Mouse (Mus musculus): ENCODE results near the gene 4931406P16Rik.
"Not testable (repeated sequence)": the region's sequence is repeated elsewhere in the genome, so short reads cannot be mapped to it uniquely, and the experiment has no call there.

4931406P16Rik gene

GRCm38 (mm10) chr7:34228641-34229040 lies 84.7 kb downstream of the 4931406P16Rik start:
- in situ Hi-C loops (cut with MboI; ENCODE audit: low pct_unique_long_range_greater_than_20kb in 1 of 2, low sequenced_read_pairs in 2 of 2, unreplicated experiment in 1 of 2), result loop anchor here in 1 of 2 experiments (5.0 kb wide), 1 partner anchor 71 kb away; no protein-coding TSS in a partner anchor

DNA sequence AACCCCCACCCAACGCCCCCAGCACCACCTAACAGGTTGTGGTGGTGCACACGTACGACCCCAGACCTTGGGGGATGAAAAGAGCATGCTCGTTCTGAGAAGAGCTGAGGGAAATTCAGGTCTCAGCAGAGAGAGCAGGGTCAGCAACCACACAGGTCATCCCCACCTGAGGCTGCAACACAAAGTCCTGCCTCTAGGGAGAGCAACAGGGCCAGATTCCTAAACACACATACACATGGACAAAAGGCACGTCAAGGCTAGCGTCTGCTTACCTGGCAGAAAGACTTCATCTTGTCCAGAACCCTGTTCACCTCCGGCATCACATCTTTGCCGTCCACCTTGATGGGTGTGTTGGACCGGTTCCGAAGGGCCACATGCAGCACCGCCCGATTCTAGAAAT lies 86.5 kb downstream of the 4931406P16Rik start:
- in situ Hi-C loops (cut with MboI; ENCODE audit: low pct_unique_long_range_greater_than_20kb in 1 of 2, low sequenced_read_pairs in 2 of 2, unreplicated experiment in 1 of 2), result loop anchor here in 1 of 2 experiments (5.0 kb wide), 1 partner anchor 70 kb away; no protein-coding TSS in a partner anchor

GRCm38 (mm10) chr7:34226086-34226485 lies 87.3 kb downstream of the 4931406P16Rik start:
- in situ Hi-C loops (cut with MboI; ENCODE audit: low pct_unique_long_range_greater_than_20kb in 1 of 2, low sequenced_read_pairs in 2 of 2, unreplicated experiment in 1 of 2), result loop anchor here in 1 of 2 experiments (5.0 kb wide), 1 partner anchor 69 kb away; no protein-coding TSS in a partner anchor

- in situ Hi-C loops (cut with MboI; ENCODE audit: low pct_unique_long_range_greater_than_20kb in 1 of 2, low sequenced_read_pairs in 2 of 2, unreplicated experiment in 1 of 2), result no loop called here
Observed at GRCm38 (mm10) chr7:34224308-34224707, 89.0 kb downstream of the 4931406P16Rik start.

- in situ Hi-C loops (cut with MboI; ENCODE audit: low pct_unique_long_range_greater_than_20kb in 1 of 2, low sequenced_read_pairs in 2 of 2, unreplicated experiment in 1 of 2), result no loop called here
Observed at GRCm38 (mm10) chr7:34222340-34222739, 91.0 kb downstream of the 4931406P16Rik start.

DNA sequence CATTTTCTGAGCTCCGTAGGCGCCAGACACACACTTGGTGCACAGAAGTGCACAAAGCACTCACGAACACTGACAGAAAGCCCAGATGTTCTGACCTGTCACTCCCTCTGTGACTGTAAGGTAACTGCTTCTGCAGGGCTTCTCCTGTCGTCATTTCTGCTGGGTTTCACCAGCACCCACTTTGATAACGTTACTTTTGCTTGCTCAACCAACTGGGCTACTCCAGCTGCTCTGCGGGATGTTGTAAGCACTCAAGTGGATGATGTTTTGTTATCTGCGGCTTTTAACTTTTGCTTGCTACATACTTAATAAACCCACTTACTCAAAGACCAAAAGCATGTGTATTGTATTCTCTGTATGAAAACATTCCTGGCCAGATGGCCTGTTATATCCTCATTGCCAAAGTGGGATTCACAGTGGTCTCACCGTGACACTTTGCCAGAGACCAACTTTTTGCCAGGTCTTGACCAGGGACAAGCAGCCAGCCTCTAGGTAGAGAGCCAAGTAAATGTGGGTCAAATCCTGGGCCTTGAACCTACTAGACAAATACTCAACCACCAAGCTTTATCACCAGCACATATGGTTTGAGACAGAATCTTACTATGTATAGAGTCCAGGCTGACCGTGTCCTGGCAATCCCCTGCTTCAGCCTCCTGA lies 91.6 kb downstream of the 4931406P16Rik start:
- in situ Hi-C loops (cut with MboI; ENCODE audit: low pct_unique_long_range_greater_than_20kb in 1 of 2, low sequenced_read_pairs in 2 of 2, unreplicated experiment in 1 of 2), result no loop called here

- in situ Hi-C loops (cut with MboI; ENCODE audit: low pct_unique_long_range_greater_than_20kb in 1 of 2, low sequenced_read_pairs in 2 of 2, unreplicated experiment in 1 of 2), result no loop called here
Observed at GRCm38 (mm10) chr7:34218496-34218895, 94.9 kb downstream of the 4931406P16Rik start.

GRCm38 (mm10) chr7:34216474-34216873 lies 96.9 kb downstream of the 4931406P16Rik start:
- in situ Hi-C loops (cut with MboI; ENCODE audit: low pct_unique_long_range_greater_than_20kb in 1 of 2, low sequenced_read_pairs in 2 of 2, unreplicated experiment in 1 of 2), result no loop called here

GRCm38 (mm10) chr7:34215481-34215880 lies 97.9 kb downstream of the 4931406P16Rik start:
- in situ Hi-C loops (cut with MboI; ENCODE audit: low pct_unique_long_range_greater_than_20kb in 1 of 2, low sequenced_read_pairs in 2 of 2, unreplicated experiment in 1 of 2), result no loop called here

- in situ Hi-C loops (cut with MboI; ENCODE audit: low pct_unique_long_range_greater_than_20kb in 1 of 2, low sequenced_read_pairs in 2 of 2, unreplicated experiment in 1 of 2), result loop anchor here in 1 of 2 experiments (5.0 kb wide), 1 partner anchor 57 kb away; no protein-coding TSS in a partner anchor
Observed at GRCm38 (mm10) chr7:34214644-34215043, 98.7 kb downstream of the 4931406P16Rik start.

DNA sequence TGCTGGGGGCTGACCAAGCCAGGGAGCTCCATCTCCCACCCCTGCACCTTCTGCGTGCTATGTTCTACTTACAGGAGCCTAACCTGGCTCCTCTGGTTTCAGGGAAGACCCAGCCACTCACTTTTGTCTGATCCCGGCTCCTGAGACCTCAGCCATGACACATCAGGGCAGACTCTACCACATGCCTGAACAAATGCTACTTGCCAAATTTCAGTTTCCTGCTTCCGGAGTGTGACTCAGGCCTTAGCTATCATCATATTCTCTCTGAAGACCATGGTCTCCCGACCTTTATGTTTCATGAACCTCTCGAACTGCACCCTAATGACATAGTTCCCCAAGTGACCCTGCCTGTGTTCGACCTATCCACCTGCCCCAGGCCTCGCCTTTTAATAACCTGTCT lies 100.1 kb downstream of the 4931406P16Rik start:
- in situ Hi-C loops (cut with MboI; ENCODE audit: low pct_unique_long_range_greater_than_20kb in 1 of 2, low sequenced_read_pairs in 2 of 2, unreplicated experiment in 1 of 2), result loop anchor here in 1 of 2 experiments (5.0 kb wide), 1 partner anchor 56 kb away; no protein-coding TSS in a partner anchor

DNA sequence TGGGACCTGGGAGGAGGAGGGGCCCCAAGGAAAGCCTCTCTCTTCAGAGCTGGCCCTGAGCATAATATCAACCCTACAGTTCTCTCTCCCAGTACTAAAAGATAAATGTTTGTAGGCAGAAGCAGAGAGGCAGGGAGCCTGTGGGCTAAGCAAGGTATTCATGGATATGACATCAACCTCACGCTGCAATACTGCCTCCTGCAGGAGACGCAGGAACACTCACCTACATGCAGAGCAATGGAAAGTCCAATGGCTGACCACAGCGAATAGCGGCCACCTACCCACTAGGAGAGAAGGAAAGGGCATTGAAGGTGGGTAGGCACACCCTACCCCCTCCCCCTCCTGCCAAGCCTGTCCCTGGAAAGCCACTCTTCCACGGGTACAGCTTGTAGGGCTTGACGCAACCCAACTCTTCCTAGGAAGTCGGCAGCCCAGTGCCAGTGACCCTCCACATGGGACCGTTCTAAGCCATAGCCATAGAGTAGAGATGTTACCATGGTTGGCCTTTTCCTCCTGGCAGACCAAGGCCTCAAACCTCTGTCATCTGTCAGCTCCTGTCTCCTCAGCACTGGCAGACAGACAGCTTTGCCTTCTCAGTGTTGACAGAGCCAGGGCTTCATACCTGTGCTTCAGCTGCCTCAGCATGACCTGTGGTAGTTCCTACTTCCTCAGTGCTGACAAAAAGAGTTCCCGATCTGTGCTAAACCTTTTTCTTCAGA lies 105.2 kb downstream of the 4931406P16Rik start:
- in situ Hi-C loops (cut with MboI; ENCODE audit: low pct_unique_long_range_greater_than_20kb in 1 of 2, low sequenced_read_pairs in 2 of 2, unreplicated experiment in 1 of 2), result no loop called here

DNA sequence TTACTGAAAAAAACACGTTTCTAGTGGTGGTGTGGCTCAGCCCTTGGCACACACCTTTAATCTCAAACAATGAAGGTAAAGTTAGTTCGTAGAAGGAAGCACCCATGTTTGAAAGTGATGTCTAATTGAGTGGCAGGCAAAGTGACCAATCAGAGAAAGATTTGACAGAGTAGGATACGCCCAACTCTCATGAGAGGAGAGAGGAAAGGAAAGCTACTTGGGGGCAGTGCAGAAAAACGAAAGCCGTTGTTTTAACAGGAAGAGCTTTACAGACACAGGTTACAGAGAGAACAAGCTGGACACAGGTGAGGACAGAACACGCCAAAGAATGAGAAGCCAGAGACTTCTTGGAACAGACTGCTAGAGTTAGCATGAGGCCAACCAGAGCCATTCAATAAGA lies 107.0 kb downstream of the 4931406P16Rik start:
- in situ Hi-C loops (cut with MboI; ENCODE audit: low pct_unique_long_range_greater_than_20kb in 1 of 2, low sequenced_read_pairs in 2 of 2, unreplicated experiment in 1 of 2), result no loop called here

DNA sequence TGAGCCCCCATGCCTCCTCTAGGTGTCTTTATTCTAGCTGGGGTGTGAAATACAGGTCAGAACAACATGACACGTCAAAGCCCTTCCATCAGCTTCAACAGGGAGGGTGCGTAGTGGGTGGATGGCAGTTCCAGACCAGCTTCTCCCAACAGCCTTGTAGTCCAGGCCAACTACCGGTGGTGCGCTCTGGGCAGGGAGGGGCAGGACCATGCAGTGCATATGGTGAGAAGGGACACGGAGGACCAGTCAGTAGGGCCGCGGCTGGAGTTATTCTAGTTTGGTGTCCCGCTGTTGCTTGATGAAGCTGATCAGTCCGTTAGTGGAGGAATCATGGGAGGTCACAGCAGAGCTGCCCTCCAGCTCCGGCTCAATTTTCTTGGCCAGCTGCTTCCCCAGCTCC lies 111.2 kb downstream of the 4931406P16Rik start:
- in situ Hi-C loops (cut with MboI; ENCODE audit: low pct_unique_long_range_greater_than_20kb in 1 of 2, low sequenced_read_pairs in 2 of 2, unreplicated experiment in 1 of 2), result not testable (repeated sequence)

- in situ Hi-C loops (cut with MboI; ENCODE audit: low pct_unique_long_range_greater_than_20kb in 1 of 2, low sequenced_read_pairs in 2 of 2, unreplicated experiment in 1 of 2), result no loop called here
Observed at GRCm38 (mm10) chr7:34200829-34201228, 112.5 kb downstream of the 4931406P16Rik start.

DNA sequence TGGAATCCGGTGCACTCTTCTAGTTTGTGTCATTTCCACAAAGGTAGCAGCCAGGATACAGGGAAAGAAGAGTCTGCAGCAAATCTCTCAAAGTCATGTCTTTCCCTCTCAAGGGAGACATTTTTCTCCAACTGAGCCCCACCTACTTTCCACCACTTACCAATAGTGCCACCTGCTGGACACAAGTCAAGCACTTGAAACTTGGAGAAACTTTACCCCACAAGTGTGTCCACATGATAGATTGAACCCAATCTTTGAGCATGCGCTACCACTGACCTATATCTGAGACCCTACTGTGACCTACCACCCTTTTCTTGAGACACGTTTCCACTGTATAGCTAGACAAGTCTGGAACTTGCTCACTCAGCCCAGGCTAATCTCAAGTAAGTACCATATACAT lies 115.0 kb downstream of the 4931406P16Rik start:
- in situ Hi-C loops (cut with MboI; ENCODE audit: low pct_unique_long_range_greater_than_20kb in 1 of 2, low sequenced_read_pairs in 2 of 2, unreplicated experiment in 1 of 2), result no loop called here

GRCm38 (mm10) chr7:34196132-34197128 lies 116.9 kb downstream of the 4931406P16Rik start, which contains the start of gene Pdcd2l:
Pdcd2l (minus strand) TSS chr7:34196661.
- in situ Hi-C loops (cut with MboI; ENCODE audit: low pct_unique_long_range_greater_than_20kb in 1 of 2, low sequenced_read_pairs in 2 of 2, unreplicated experiment in 1 of 2), result no loop called here

DNA sequence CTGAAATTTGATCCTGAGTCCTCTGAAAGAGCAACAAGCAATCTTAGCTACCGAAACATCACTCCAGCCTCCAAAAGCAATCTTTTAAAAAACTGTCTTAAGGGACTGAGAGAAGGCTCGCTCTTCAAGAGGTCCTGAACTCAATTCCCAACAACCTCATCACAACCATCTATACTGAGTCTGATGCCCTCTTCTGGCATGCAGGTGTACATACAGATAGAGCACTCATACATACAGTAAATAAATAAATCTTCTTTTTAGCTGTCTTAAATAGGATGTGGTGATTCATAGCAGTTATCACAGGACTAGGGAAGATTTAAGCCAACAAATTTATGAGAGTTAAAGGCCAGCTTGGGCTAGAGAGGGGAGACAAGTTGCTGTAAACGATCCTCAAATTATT lies 117.7 kb downstream of the 4931406P16Rik start:
- in situ Hi-C loops (cut with MboI; ENCODE audit: low pct_unique_long_range_greater_than_20kb in 1 of 2, low sequenced_read_pairs in 2 of 2, unreplicated experiment in 1 of 2), result no loop called here
